Mouse (Mus musculus): Measurements from ENCODE around the gene Hivep2. TPM values are rescaled to one million over a fixed set of nuclear protein-coding genes. Genes with fewer than 3 reads are reported as not detected.

The Hivep2 gene
- polyA plus RNA-seq, 1 experiment from 2014 or later: 4.5 TPM

DNA sequence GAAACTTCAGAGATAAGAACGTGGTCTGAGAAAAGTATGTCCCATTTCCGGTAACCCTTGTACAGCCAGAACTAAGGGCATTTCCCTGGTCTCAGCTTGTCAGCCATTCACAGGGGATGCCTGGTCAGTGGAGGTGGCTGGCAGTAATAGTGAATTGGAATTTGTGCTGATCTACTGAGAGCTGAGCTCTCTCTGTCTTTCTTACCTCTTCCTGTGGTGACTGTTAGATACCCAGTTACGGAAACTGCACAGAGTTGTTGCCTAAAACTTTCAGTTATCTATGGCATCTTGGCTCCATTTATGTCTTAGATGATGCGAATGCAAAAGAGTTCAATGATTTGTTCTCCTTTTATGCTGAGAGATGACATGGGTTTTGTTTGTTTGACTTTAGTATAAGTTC, 150.0 kb downstream of the Hivep2 start:
- H3K4me3 ChIP-seq (replicated peaks): no peak overlapping the region
- ATAC-seq (ENCODE audit: low FRiP score): no peak
- no peak overlapping the region for H3K4me2 ChIP-seq
- H3K27ac ChIP-seq: no peak overlapping the region
- no peaks in the 10 kb centered on the region for H3K4me1 ChIP-seq
- no peaks in the 10 kb centered on the region for H3K27me3 ChIP-seq
- WGBS: 89% methylated on average over 4 of the region's 4 CpGs
- no peaks in the 10 kb centered on the region for H3K36me3 ChIP-seq (replicated peaks)
- no peaks in the 10 kb centered on the region for H3K9me3 ChIP-seq
- no peak overlapping the region for H3K9ac ChIP-seq

DNA sequence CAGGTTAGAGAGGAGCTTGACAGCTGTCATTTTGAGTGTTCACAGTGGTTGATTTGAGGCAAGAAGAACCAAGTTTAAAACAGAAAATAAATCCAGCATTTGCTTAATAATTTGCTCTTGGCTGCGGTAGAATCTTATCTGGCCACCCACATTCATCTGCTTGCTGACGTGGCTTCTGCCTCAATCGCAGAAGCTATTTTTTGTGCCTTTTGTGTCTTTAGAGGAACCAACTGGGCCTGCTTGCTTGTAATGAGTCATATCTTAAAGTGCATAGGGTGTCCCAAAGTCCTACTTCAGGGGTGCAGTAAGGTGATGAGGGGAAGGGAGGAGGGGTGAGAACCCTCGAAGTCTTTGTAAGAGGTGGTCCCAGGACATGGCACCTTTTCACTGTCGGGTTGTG, 151.1 kb downstream of the Hivep2 start:
- no peak for ATAC-seq (ENCODE audit: low FRiP score)
- no peaks in the 10 kb centered on the region for H3K27me3 ChIP-seq
- H3K4me2 ChIP-seq: no peak overlapping the region
- H3K36me3 ChIP-seq (replicated peaks): no peaks in the 10 kb centered on the region
- H3K4me3 ChIP-seq (replicated peaks): no peak overlapping the region
- no peak overlapping the region for H3K27ac ChIP-seq
- H3K4me1 ChIP-seq: no peaks in the 10 kb centered on the region
- 90% methylated on average over 5 of the region's 5 CpGs for WGBS
- no peaks in the 10 kb centered on the region for H3K9me3 ChIP-seq
- no peak overlapping the region for H3K9ac ChIP-seq

DNA sequence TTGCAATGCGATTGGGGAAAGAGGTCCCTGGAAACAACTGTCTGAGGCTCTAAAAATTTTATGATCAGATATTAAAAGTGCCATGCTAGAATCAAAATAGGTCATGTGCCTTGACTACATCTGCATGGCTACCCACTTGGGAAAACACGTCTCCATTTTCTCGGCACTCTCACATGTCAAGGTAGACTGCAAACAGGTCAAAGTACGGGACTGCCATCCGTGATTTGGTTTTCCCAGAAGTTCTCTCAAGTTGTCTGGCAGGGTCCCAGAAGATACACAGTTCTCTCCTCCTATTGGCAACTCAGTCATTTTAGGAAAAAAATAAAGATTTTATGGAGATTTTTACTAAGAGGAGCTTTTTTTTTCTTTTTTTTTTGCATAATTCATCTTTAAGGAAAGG, 153.3 kb downstream of the Hivep2 start:
- Histone ChIP-seq H3K36me3 (replicated peaks) (no peaks in the 10 kb centered on the region), H3K9ac (no peak overlapping the region), H3K4me3 (replicated peaks) (no peak overlapping the region), H3K4me1 (no peaks in the 10 kb centered on the region), H3K27ac (no peak overlapping the region), H3K9me3 (no peaks in the 10 kb centered on the region), H3K27me3 (no peaks in the 10 kb centered on the region), H3K4me2 (no peak overlapping the region)
- WGBS: 95% methylated on average over 5 of the region's 5 CpGs
- ATAC-seq (ENCODE audit: low FRiP score): no peak

DNA sequence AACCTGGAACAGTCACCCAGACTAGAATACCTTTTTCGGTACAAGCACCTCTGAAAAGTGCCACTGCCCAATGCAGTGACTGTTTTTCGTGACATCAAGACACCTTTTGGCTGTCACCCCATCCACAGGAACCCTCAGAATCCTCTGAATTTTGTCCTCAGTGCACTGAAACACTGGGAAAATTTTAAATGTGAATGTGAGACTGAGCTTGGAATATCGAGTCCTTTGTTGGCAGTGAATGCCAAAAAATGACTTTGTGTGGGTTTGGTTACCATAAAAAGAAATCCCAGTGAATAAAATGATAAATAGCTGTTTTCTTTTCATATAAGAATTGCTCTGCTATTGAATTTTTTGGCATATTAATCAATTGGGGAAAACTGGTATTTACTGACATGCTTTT, 154.6 kb downstream of the Hivep2 start:
- ATAC-seq (ENCODE audit: low FRiP score): no peak
- Histone ChIP-seq H3K9ac (no peak overlapping the region), H3K27ac (no peak overlapping the region), H3K4me2 (no peak overlapping the region), H3K4me1 (no peaks in the 10 kb centered on the region), H3K27me3 (no peaks in the 10 kb centered on the region), H3K9me3 (no peaks in the 10 kb centered on the region), H3K4me3 (replicated peaks) (no peak overlapping the region), H3K36me3 (replicated peaks) (no peaks in the 10 kb centered on the region)
- 92% methylated on average over 3 of the region's 3 CpGs for WGBS

DNA sequence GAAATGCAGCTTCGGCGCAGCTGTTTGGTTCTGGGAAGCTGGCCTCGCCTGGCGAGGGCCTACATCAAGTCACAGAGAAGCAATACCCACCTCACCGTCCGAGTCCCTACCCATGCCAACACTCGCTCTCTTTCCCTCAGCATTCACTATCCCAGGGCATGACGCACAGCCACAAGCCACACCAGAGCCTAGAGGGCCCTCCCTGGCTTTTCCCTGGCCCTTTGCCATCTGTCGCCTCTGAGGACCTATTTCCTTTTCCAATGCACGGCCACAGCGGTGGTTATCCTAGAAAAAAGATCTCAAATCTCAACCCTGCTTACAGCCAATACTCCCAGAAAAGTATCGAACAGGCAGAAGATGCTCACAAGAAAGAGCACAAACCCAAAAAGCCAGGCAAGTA, 162.0 kb downstream of the Hivep2 start:
- H3K36me3 ChIP-seq (replicated peaks): peaks cover 16% of the 10 kb centered on the region
- no peaks in the 10 kb centered on the region for H3K4me1 ChIP-seq
- WGBS: 94% methylated on average over 12 of the region's 12 CpGs
- no peak for ATAC-seq (ENCODE audit: low FRiP score)
- H3K27ac ChIP-seq: no peak overlapping the region
- no peak overlapping the region for H3K4me2 ChIP-seq
- H3K27me3 ChIP-seq: no peaks in the 10 kb centered on the region
- no peak overlapping the region for H3K4me3 ChIP-seq (replicated peaks)
- no peak overlapping the region for H3K9ac ChIP-seq
- no peaks in the 10 kb centered on the region for H3K9me3 ChIP-seq

DNA sequence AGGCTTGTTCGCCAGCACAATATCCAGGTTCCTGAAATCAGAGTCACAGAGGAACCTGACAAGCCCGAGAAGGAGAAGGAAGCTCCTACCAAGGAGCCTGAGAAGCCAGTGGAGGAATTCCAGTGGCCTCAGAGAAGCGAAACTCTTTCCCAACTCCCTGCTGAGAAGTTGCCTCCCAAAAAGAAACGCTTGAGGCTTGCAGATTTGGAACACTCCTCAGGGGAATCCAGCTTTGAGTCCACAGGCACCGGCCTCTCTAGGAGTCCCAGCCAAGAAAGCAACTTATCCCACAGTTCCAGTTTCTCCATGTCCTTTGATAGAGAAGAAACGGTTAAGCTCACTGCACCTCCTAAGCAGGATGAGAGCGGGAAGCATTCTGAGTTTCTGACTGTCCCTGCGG, 164.4 kb downstream of the Hivep2 start:
- 75% methylated on average over 8 of the region's 8 CpGs for WGBS

DNA sequence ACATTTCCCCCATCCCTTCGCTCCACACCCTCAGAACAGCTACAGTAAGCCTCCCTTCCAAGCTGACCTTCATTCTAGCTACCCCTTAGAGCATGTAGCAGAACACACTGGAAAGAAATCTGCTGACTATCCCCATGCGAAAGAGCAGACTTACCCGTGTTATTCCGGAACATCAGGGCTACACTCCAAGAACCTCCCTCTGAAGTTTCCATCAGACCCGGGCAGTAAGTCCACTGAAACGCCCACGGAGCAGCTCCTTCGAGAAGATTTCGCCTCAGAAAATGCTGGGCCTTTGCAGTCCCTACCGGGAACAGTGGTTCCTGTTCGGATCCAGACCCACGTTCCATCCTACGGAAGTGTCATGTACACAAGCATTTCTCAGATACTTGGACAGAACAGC, 165.4 kb downstream of the Hivep2 start:
- 95% methylated on average over 13 of the region's 13 CpGs for WGBS

More for the DNA sequence above, 164.4 kb downstream of the Hivep2 start:
- ATAC-seq (ENCODE audit: low FRiP score): no peak
- Histone ChIP-seq H3K4me2 (no peak overlapping the region), H3K27ac (no peak overlapping the region), H3K4me3 (replicated peaks) (no peak overlapping the region), H3K9ac (no peak overlapping the region), H3K9me3 (no peaks in the 10 kb centered on the region), H3K4me1 (no peaks in the 10 kb centered on the region), H3K36me3 (replicated peaks) (peaks cover 16% of the 10 kb centered on the region), H3K27me3 (no peaks in the 10 kb centered on the region)

DNA sequence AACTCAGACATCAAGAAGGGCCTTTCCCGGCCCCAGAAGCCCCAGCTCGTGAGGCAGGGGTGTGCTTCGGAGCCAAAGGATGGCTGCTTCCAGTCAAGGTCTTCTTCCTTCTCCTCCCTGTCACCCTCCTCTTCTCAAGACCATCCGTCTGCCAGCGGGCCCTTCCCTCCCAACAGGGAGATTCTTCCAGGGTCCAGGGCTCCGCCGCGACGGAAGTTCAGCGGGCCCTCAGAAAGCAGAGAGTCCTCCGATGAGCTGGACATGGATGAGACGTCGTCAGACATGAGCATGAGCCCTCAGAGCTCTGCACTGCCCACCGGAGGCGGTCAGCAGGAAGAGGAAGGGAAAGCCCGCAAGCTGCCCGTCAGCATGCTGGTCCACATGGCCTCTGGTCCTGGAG, 166.2 kb downstream of the Hivep2 start:
- H3K9ac ChIP-seq: no peak overlapping the region
- H3K36me3 ChIP-seq (replicated peaks): peaks cover 16% of the 10 kb centered on the region
- H3K4me3 ChIP-seq (replicated peaks): no peak overlapping the region
- no peak for ATAC-seq (ENCODE audit: low FRiP score)
- no peaks in the 10 kb centered on the region for H3K9me3 ChIP-seq
- H3K4me1 ChIP-seq: no peaks in the 10 kb centered on the region
- WGBS: 90% methylated on average over 17 of the region's 17 CpGs
- H3K27ac ChIP-seq: no peak overlapping the region
- no peaks in the 10 kb centered on the region for H3K27me3 ChIP-seq
- no peak overlapping the region for H3K4me2 ChIP-seq

More for the DNA sequence above, 165.4 kb downstream of the Hivep2 start:
- Histone ChIP-seq H3K4me3 (replicated peaks) (no peak overlapping the region), H3K9me3 (no peaks in the 10 kb centered on the region), H3K9ac (no peak overlapping the region), H3K36me3 (replicated peaks) (peaks cover 16% of the 10 kb centered on the region), H3K27me3 (no peaks in the 10 kb centered on the region), H3K27ac (no peak overlapping the region), H3K4me1 (no peaks in the 10 kb centered on the region), H3K4me2 (no peak overlapping the region)
- no peak for ATAC-seq (ENCODE audit: low FRiP score)

DNA sequence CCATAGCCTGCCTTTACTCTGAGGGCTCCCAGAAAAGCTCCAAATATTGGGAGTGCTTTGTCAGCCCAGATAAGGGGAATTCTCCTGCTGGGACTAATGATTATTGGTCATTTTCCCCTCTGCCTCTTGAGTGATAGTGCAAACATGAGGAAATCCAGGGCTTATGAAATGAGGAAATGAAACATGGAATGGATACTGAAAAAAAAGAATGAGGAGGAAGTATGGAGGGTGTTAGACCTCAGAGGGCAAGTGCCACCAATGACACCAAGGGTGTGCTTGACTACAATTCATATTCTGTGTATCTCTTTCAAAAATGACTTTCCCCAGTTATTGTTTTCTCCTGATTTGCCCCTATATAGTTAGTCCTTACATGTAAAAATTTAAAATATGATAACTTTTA, 167.1 kb downstream of the Hivep2 start:
- Histone ChIP-seq H3K27me3 (no peaks in the 10 kb centered on the region), H3K9ac (no peak overlapping the region), H3K36me3 (replicated peaks) (peaks cover 16% of the 10 kb centered on the region), H3K4me2 (no peak overlapping the region), H3K4me1 (no peaks in the 10 kb centered on the region), H3K27ac (no peak overlapping the region), H3K4me3 (replicated peaks) (no peak overlapping the region), H3K9me3 (no peaks in the 10 kb centered on the region)
- no peak for ATAC-seq (ENCODE audit: low FRiP score)

DNA sequence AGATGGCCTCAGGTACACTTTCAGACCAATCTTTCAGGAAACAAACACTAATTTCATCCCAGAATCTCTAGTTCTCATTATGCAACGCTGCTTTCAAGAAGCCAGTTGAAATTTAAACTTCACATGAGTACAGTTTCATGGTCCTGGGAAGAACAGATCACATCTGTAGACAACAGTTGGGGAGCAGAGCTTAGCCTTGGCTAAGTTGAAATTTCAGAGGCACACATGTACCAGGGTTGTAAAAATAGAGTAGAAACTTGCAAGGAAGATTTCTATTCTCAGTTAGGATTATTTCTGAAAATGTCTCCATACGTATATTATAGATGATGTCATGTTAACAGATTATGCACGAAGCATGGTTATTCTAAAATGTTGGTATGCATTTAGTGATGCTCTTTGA, 172.8 kb downstream of the Hivep2 start:
- Histone ChIP-seq H3K27me3 (no peaks in the 10 kb centered on the region), H3K27ac (no peak overlapping the region), H3K36me3 (replicated peaks) (peaks cover 9% of the 10 kb centered on the region), H3K9ac (no peak overlapping the region), H3K4me1 (no peaks in the 10 kb centered on the region), H3K4me2 (no peak overlapping the region), H3K9me3 (no peaks in the 10 kb centered on the region), H3K4me3 (replicated peaks) (no peak overlapping the region)
- ATAC-seq (ENCODE audit: low FRiP score): no peak
- WGBS: 92% methylated on average over 3 of the region's 3 CpGs

DNA sequence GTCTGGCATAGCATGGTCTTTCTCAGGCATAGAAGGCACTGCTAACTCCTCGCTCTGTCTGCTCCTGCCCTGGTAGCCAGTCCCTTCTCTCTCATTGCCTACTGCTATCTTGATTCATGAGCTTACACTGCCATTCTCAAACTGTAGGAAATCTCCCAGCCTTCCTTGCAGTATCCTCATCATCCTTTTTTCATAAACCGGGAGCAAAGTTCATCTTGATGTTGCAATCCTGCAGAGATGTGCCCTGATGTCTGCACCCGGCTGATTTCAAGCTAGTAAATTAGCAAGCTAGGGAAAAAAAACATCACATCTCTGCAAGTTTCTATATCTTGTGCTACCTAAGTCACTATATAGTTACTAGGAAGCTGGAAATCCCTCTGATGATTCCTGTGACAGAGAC, 179.0 kb downstream of the Hivep2 start:
- Histone ChIP-seq H3K9me3 (no peaks in the 10 kb centered on the region), H3K27ac (no peak overlapping the region), H3K4me1 (no peaks in the 10 kb centered on the region), H3K27me3 (no peaks in the 10 kb centered on the region), H3K4me3 (replicated peaks) (no peak overlapping the region), H3K36me3 (replicated peaks) (peaks cover 22% of the 10 kb centered on the region), H3K9ac (no peak overlapping the region), H3K4me2 (no peak overlapping the region)
- WGBS: 91% methylated on average over 3 of the region's 3 CpGs
- ATAC-seq (ENCODE audit: low FRiP score): no peak

DNA sequence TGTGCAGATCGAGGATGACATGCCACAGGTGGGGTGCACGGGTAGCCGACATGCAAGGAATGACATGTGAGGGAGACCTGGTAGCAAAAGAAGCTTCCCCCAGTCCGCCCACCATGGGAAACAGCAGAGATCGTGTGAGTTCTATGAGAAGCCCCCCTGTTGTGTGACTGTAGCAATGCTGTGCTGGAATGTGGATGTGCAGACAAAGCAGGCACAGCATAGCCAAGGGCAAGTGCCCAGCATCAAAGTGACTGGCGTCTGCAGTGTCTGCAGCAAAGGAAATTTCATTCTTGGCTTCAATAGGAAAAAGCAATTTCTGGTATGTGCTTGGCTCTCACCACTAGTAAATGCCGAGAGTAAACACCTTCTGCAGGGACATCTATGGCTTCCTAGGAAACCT, 199.0 kb downstream of the Hivep2 start:
- no peak overlapping the region for H3K4me2 ChIP-seq
- ATAC-seq (ENCODE audit: low FRiP score): no peak
- no peak overlapping the region for H3K4me3 ChIP-seq (replicated peaks)
- H3K36me3 ChIP-seq (replicated peaks): no peaks in the 10 kb centered on the region
- no peak overlapping the region for H3K9ac ChIP-seq
- H3K9me3 ChIP-seq: no peaks in the 10 kb centered on the region
- no peak overlapping the region for H3K27ac ChIP-seq
- peaks cover 7% of the 10 kb centered on the region; the same call in 1 of the 2 replicates for H3K4me1 ChIP-seq
- no peaks in the 10 kb centered on the region for H3K27me3 ChIP-seq
- WGBS: 54% methylated on average over 7 of the region's 7 CpGs

DNA sequence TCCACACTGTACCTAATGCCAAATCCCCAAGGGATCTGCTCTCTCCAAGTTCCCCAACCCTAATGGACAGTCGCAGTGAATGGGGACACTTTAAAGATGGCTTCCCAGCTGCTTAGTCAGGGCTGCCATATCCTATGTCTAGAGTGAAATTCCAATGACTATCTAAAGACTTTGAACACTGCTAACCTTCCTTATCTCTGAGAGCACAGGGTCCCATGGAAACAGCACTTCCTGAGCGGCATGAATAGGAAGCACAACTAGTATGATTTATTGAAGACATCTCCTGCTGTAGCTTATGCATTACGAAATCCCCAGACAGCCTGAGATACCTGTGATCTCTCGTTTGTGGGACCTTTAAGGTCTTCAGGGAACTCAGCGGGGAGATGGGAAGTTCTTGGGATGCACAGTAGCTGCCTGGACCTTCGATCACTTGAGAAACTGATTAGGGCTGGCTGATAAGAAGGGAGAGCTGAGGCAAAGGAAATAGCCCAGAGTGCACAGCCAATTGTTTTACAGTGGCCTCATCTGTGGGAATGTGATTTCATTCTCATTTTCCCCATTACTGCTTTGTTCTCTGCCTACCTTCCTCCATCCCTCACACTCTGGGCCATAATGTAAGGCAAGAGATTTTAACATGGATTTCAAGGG, 202.4 kb downstream of the Hivep2 start:
- Histone ChIP-seq H3K4me2 (no peak overlapping the region), H3K9me3 (no peaks in the 10 kb centered on the region), H3K4me1 (peaks cover 7% of the 10 kb centered on the region; the same call in 1 of the 2 replicates), H3K9ac (no peak overlapping the region), H3K27ac (no peak overlapping the region), H3K27me3 (no peaks in the 10 kb centered on the region), H3K36me3 (replicated peaks) (no peaks in the 10 kb centered on the region), H3K4me3 (replicated peaks) (no peak overlapping the region)
- WGBS: 91% methylated on average over 6 of the region's 6 CpGs
- no peak for ATAC-seq (ENCODE audit: low FRiP score)
